Mouse (Mus musculus) erythroblast, adult 5-6 weeks (primary cell): ENCODE data around the gene Pkd1l1. TPM values are rescaled to one million over a fixed set of nuclear protein-coding genes. Genes with fewer than 3 reads are reported as not detected.

ENCODE experiments used
- total RNA-seq, 2 experiments: library from RNA; stranded (forward) in 1 of 2; stranded (reverse) in 1 of 2; fragments of 150-400 nt in 1 of 2; fragments of 200-764, 138-1000 nt in 1 of 2; gene quantifications; 2 replicates each; pipeline versions ENCODE4 v1.2.3 to v1.2.4; 2015 to 2017; ENCODE audit warnings: low replicate concordance in 2 of 2

Pkd1l1 gene
- total RNA-seq, 2 experiments from 2014 or later: 0.77 to 3.5 TPM

Other genes with a start within 250 kb of the Pkd1l1 start
- 4.4 and 5.0 TPM in 2 replicates for gene Hus1, start 37.9 kb upstream of the Pkd1l1 start, total RNA-seq (2015; ENCODE audit: low replicate concordance)
- gene Hus1, start 37.9 kb upstream of the Pkd1l1 start, total RNA-seq (2017; ENCODE audit: low replicate concordance): 5.2 and 9.3 TPM in 2 replicates
- not detected in 2 replicates for gene Gm11992, start 75.3 kb upstream of the Pkd1l1 start, total RNA-seq (2015; ENCODE audit: low replicate concordance)
- 0.34 TPM in 1 of 2 replicates, not detected in the other for gene Gm11992, start 75.3 kb upstream of the Pkd1l1 start, total RNA-seq (2017; ENCODE audit: low replicate concordance)
- gene Sun3, start 75.7 kb upstream of the Pkd1l1 start, total RNA-seq (2015; ENCODE audit: low replicate concordance): not detected in 2 replicates
- not detected in 2 replicates for gene Sun3, start 75.7 kb upstream of the Pkd1l1 start, total RNA-seq (2017; ENCODE audit: low replicate concordance)
- gene Upp1, start 144.8 kb upstream of the Pkd1l1 start, total RNA-seq (2015; ENCODE audit: low replicate concordance): 2.3 TPM in 1 of 2 replicates, not detected in the other
- 1.1 and 2.3 TPM in 2 replicates for gene Upp1, start 144.8 kb upstream of the Pkd1l1 start, total RNA-seq (2017; ENCODE audit: low replicate concordance)
- gene Abca13, start 218.7 kb upstream of the Pkd1l1 start, total RNA-seq (2015; ENCODE audit: low replicate concordance): 11.9 and 17.7 TPM in 2 replicates
- 10.3 and 11.3 TPM in 2 replicates for gene Abca13, start 218.7 kb upstream of the Pkd1l1 start, total RNA-seq (2017; ENCODE audit: low replicate concordance)